Mouse (Mus musculus): ENCODE measurements around the gene Plekhg1.

The Plekhg1 gene

GRCm38 (mm10) chr10:3873467-3873866 is 133.3 kb downstream of the Plekhg1 start:
- DNase-seq (ENCODE audit: inconsistent age in 2 of 2, low spot score in 1 of 2) = no peak

GRCm38 (mm10) chr10:3877852-3878535 is 137.8 kb downstream of the Plekhg1 start:
- DNase-seq (ENCODE audit: inconsistent age in 2 of 2, low spot score in 1 of 2) = no peak

GRCm38 (mm10) chr10:3881179-3881578 is 141.0 kb downstream of the Plekhg1 start:
- DNase-seq (ENCODE audit: inconsistent age in 2 of 2, low spot score in 1 of 2) = no peak

DNA sequence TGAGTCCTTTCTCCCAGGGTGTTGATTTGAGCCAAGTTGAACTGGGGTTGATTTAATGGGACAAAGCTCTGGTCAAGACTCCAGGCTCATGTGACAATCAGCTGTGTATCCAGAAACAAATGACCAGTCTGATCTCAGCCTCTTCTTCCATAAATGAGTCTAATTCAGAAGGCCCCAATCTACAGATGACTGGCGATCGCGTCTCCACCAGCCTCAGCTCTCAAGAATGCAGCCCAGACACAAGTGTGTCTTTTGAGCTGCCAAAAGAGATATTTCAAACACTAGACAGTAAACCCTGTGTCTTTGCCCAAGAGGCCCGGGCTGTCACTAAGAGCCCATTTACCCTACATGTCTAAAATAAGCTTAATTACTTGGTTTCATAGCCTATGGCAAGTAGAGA is 148.3 kb downstream of the Plekhg1 start:
- no peak for DNase-seq (ENCODE audit: inconsistent age in 2 of 2, low spot score in 1 of 2)

GRCm38 (mm10) chr10:3891381-3892263 is 151.5 kb downstream of the Plekhg1 start:
- no peak for DNase-seq (ENCODE audit: inconsistent age in 2 of 2, low spot score in 1 of 2)

DNA sequence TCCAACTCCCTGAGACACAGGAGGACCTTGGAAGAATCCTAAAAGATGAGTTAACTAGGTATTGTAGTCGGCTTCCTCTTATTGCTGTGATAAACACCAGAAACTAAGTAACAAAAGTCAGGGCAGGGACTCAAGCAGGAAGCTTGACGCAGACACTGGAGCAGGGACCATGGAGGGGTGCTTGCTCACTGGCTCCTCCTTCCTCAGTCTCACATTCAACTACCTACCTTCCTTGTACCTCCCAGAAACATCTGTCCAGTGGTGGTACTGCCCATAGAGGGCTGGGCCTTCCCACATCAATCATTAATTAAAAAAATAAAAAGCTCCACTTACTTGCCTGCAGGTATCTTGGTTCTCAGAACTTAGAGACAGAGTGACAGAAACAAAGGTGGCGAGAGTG is 152.2 kb downstream of the Plekhg1 start:
- DNase-seq (ENCODE audit: inconsistent age in 2 of 2, low spot score in 1 of 2) = no peak

GRCm38 (mm10) chr10:3898068-3898467 is 157.9 kb downstream of the Plekhg1 start:
- DNase-seq (ENCODE audit: inconsistent age in 2 of 2, low spot score in 1 of 2) = no peak

DNA sequence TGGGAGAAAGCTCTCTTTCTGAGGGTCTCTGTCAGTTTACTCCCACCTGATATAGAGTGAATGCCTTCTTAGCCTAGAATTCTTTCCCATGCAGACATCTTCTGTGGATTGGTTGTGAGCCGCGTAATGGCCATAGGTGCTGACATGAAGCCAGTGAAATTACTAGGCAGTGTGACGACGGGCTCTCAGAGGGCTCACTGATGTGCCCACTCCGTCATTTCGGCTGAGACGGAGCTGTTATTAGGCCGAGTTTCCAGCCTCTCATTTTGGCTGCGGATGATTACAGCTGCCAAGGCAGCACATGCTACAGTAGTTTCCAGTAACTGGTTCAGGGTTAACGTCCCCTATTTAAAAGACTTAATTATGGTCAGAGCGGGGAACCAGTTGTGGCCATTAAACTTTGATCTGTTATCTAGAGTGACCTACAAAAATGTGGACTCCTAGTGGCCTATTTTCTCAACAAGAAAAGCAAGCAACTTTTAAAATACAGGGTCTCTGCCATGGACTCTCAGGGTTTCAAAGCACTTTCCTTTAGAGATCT is 160.3 kb downstream of the Plekhg1 start:
- no peak for DNase-seq (ENCODE audit: inconsistent age in 2 of 2, low spot score in 1 of 2)

DNA sequence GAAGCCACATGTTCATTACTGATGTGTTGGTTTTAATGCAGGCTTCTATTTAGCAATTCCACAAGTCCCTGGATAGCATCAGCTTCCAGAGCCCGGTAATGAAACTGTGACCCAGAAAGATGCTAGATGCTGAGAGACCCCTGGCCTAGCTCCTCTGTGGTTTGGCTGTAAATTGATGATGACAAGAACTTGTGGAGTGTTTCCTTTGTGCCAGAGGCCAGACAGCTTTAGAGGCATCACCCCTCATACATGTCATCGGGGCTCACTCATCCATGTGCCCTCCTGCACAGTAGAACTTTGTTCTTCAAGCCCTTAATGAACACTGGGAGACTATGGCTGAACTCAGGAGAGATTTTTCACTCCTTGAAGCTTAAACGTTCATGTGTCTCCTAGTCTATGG is 165.6 kb downstream of the Plekhg1 start:
- DNase-seq (ENCODE audit: inconsistent age in 2 of 2, low spot score in 1 of 2) = no peak

DNA sequence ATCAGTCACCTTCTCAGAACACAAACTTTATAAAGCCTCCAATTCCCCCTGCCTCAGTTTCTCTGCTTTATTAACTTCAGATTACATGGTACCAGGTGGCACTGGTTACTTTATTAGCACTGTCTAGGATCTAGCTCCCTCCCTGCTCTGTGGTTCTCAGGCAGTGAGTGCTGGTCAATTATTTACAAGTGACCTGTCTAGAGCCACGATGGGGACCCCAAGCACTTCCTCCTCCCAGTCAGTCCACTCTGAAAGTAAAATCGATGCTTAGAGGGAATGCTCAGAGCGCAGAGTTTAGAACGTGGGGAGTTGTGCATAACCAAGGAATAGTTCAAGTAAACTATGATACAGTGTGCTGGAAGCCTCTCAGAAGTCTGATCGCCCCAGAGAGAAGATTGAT is 173.9 kb downstream of the Plekhg1 start:
- no peak for DNase-seq (ENCODE audit: inconsistent age in 2 of 2, low spot score in 1 of 2)

GRCm38 (mm10) chr10:3920368-3921152 is 180.4 kb downstream of the Plekhg1 start:
- peak in 1 of 2 experiments; percentile 38 for DNase-seq (ENCODE audit: inconsistent age in 2 of 2, low spot score in 1 of 2)

- no peak for DNase-seq (ENCODE audit: inconsistent age in 2 of 2, low spot score in 1 of 2)
Observed at GRCm38 (mm10) chr10:3928008-3928545, 187.9 kb downstream of the Plekhg1 start.

GRCm38 (mm10) chr10:3931831-3932230 is 191.7 kb downstream of the Plekhg1 start:
- DNase-seq (ENCODE audit: inconsistent age in 2 of 2, low spot score in 1 of 2) = no peak

DNA sequence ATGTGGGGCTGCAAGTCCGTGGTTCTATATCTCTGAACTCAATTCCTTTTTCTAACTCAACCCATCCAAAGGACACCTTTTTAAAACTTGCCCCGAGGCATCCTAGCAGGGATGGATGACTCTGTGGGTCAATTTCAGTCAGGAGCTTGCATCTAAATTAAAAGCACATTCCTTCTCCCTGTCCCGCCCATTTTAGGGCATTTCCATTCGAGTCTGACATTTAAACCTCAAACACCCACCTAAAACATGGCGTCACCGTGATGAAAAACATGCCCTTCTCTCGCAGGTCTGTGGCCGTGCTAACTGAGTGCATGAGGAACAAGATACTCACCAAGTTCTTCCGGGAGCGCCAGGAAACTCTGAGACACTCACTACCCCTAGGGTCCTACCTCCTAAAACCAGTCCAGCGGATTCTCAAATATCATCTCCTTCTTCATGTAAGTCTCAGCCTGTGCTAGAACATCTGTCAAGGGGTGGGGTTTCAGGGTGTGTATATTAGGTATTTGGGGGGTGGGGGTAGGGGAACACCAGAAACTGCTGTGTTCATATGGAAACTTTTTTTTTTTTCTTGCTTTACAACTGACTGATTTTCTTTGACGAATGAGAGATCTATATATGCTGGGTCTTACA is 193.3 kb downstream of the Plekhg1 start:
- no peak for DNase-seq (ENCODE audit: inconsistent age in 2 of 2, low spot score in 1 of 2)

DNA sequence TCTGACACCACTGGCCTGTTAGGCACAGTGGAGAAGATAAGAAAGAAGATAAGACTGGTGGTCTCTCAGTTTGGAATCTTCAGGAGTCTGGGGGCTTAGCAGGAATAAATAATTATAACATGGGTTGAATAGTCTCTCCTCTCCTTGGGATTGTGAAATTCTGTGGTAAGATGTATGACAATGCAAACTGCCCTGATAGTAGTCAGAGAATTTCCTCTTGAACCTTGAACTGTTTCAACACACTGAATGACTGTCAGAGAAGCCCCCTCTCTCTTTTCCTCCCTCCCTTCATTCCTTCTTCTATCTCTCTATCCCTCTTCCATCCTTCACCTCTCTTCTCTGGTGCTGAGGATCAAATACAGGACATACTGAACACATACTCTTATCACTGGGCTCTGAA is 196.7 kb downstream of the Plekhg1 start:
- no peak for DNase-seq (ENCODE audit: inconsistent age in 2 of 2, low spot score in 1 of 2)

DNA sequence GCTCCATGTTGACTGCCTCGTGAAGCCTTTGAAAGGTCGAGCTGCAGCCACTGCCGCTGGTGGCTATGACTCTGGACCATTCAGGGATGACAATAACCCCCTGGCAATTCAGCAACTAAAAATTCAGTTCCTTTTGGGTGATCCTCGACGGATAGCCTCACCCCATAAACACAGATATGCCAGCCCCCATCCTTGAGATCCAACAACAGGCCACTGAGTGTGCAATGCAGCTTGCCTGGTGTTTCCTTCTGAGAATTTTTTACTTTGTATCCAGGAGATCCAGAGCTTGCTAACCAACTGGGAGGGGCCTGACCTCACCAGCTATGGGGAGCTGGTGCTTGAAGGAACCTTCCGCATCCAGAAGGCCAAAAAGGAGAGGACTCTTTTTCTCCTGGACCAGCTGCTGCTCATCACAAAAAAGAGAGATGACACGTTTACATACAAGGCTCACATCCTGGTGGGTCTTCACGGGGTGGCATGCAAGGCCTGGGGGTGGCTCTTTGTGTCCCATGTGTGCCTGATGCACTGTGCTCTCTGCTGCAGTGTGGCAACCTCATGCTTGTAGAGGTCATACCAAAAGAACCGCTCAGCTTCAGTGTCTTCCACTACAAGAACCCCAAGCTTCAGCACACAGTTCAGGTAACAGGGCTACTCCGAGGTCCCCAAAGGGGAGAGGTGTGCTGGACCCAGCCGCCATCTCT is 199.9 kb downstream of the Plekhg1 start:
- DNase-seq (ENCODE audit: inconsistent age in 2 of 2, low spot score in 1 of 2) = no peak

DNA sequence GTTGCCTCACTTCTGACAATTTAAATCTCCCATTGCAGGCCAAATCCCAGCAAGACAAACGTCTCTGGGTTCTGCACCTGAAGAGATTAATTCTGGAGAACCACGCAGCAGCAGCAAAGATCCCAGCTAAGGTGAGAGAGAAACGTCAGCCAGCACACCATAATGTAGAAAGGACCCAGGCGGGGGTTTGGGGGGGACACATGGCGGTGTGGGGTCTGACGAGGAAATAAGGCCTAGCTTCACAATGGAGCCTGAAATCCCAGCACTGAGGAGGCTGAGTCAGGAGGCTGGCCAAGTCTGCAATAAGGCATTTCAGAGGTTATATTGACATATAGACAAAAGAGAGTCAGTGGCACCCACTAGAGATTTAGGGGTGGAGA is 200.4 kb downstream of the Plekhg1 start:
- no peak for DNase-seq (ENCODE audit: inconsistent age in 2 of 2, low spot score in 1 of 2)

DNA sequence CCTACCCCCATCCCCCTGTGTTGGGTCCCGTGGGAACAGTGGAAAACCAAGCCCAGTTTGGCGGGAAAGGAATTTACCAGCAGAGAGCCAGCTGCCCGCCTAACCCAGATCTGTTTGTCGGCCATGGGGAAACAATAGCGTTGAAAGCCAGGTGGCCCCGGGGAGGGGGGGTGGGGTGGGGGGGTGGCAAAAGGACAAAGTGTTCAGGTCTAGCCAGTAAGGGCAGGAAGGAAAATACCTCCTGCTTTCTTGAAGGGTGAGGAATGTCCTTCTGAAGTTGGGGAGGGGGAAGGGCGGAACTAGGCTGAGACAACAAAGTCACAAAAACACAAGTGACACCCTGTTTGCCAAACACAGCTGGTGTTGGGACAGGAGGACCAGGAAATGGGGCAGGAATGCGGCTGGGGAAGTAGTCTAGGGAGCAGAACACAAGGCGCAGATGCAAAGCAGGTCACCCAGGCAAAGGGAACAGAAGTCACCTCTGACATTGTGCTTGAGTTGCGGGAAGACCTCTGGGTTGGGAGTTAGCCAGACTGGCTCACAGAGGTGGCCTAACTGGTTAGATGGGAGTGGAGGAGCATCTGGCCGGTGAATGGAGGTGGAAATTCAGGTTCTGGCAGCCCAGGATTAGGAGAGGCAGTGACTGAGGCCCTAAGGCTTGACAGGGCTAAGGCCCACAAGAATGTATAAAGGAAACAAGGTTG is 201.0 kb downstream of the Plekhg1 start:
- peak; percentile 19 to 52 for DNase-seq (ENCODE audit: inconsistent age in 2 of 2, low spot score in 1 of 2)

DNA sequence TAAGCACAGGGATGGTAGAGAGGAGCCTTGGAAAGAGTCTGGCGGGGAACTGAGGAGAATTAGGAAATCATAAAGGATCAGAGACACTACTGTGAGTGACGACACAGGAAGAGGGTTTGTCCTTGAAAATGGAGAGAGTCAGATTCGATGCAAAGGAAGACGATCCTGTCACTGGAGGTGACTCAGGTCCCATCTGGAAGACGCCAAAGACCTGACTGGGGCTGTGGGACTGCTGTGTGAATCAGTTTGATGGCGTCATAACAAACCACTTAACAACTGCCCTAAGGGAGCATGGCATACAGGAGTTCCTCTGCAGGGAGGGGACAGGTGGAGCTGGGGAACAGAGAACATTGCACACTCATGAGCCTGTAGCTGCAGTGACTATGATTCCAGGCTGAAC is 202.1 kb downstream of the Plekhg1 start:
- DNase-seq (ENCODE audit: inconsistent age in 2 of 2, low spot score in 1 of 2) = no peak

Measured in adrenal gland, adult (tissue).